Mouse (Mus musculus) lung, postnatal 4 days (tissue): ENCODE measurements around the gene Tor1aip2.

ENCODE experiments used
- DNase-seq, 2 experiments: peaks; one replicate each; pipeline ENCODE4 v3.0.0; 2021

Tor1aip2 gene

GRCm38 (mm10) chr1:156035269-156035929, at the start of gene Tor1aip2:
Tor1aip2 (plus strand) TSS chr1:156035403.
- DNase-seq = peak; percentile 87 to 93

- no peak for DNase-seq
Measured at GRCm38 (mm10) chr1:155987625-155988024, 47.6 kb upstream of the Tor1aip2 start.

DNA sequence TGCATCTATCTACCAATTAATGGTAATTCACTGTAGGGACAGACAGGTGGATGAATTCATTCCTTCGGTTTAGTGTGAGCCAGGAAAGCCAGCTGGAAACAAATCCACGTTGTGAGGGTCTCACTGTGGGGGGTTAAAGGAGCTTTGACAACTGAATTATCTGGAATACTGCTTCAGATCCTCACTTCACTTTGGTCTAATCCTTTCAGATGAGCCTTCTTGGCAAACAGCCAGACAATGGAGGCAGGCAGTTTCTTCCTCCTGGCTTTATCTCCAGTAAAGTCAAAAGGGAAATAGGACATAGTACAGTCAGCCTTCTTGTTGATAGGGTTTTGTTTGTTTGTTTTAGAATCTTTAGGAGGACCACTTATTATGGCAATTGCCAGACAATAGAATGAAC, 45.8 kb upstream of the Tor1aip2 start:
- no peak for DNase-seq

- DNase-seq = no peak
Measured at GRCm38 (mm10) chr1:155990391-155990790, 44.8 kb upstream of the Tor1aip2 start.

DNA sequence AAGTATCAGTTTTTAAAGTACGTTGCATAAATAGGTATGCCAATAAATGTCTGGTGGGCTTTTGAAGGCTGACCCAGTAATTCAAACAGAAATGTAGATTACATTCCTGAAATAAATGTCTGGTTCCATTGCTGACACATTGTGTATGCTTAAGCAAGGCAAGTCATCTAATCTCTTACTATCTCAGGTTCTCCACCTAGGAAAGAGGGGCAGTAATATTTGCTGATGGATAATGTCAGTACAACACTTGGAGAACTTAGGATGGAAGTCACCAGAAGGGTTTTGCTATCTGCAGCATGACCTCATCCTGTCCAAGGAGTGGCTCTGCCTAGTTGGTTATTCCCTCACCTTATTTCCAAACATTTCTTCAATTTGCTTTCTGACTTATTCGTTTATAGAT, 40.7 kb upstream of the Tor1aip2 start:
- DNase-seq = no peak

DNA sequence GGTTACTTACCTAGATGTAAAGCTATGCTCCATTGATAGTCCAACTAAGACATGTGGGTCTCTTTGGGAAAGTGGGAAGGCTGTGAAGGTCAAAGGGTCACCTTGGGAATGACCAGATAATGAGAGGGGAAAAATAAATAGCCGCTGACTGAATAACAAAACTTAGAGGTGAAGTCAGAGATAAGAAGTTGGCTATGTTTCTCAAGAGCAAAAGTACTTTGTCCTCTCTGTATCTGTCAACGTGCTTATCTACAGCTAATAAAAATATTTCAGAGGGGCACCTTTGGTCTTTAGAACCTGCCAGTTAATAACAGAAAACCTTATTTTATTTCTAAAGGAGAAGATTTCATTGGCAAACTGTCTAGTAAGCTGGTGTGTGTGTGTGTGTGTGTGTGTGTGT, 39.6 kb upstream of the Tor1aip2 start:
- no peak for DNase-seq

DNA sequence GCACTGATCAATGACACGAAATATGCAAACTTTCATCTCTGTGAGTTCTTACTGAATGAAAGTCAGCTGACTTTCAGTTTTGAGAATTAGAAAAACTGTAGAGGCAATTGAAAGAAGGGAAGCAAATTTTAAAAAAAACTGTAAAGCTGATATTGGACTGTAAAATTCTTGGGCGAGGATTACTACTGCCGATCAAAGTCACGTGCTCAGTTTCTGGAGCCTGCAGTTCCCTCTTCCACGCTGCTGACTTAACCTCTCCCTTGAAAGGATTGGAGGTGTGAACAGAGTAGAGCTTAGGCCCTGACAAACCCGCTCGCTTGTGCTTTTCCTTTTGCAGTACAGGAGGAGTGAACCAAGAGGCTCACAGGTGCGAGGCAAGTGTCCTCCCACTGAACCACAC, 32.8 kb upstream of the Tor1aip2 start:
- no peak for DNase-seq

DNA sequence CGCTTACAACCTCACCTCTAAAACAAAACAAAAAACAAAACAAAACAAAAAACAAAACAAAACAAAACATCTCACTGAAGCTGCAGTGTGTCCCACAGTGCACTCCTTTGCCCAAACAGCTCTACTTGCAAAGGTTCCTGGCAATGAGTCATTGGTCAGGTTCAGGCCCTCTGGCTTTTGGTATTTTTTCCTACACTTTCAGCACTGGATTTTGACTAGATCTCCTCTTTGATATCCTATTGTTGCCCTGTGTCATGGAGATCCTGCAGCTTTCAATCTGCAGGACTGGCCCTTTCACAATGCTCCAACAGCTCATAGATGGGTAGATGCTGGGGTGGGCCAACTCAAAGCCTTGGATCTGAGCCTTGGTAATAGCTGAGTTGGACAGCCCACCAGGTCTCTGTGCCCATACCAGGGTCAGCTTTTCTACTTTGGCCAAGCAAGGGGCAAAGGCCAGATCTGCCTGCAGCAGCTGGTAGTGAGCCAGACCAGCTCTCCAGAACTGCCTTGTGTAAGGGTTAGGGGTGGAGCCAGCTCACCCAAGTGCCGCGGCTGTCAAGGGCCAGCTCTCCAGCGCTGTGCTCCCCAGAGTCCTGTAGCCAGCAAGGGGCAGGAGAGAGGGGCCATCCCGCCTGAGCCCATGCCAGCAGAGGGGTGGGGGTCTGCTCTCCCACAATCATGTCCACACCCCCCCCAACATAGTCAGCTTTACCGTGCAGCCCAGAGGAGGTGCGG, 31.8 kb upstream of the Tor1aip2 start:
- peak; percentile 53 to 81 for DNase-seq

DNA sequence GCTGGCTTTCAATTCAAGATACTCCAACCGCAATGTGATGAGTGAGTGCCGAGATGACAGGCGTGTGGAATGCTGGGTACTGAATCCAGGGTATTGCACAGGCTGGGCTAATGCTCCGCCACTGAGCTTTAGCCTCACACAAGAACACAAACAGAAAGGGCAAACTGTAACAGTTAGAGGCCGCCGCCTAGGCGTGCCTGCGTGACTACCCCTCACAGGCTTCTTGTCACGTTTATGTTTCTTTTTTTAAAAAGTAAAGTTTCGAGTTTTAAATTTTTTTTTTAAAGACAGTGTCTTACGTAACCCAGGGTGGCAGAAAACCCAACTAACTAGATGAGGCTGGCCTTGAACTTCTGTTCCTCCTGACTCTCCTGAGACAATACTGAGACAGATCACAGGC, 29.3 kb upstream of the Tor1aip2 start:
- no peak for DNase-seq

GRCm38 (mm10) chr1:156009003-156009402, 26.2 kb upstream of the Tor1aip2 start:
- no peak for DNase-seq

- DNase-seq = no peak
Measured at GRCm38 (mm10) chr1:156019800-156020199, 15.4 kb upstream of the Tor1aip2 start.

GRCm38 (mm10) chr1:156020402-156020801, 14.8 kb upstream of the Tor1aip2 start:
- no peak for DNase-seq

DNA sequence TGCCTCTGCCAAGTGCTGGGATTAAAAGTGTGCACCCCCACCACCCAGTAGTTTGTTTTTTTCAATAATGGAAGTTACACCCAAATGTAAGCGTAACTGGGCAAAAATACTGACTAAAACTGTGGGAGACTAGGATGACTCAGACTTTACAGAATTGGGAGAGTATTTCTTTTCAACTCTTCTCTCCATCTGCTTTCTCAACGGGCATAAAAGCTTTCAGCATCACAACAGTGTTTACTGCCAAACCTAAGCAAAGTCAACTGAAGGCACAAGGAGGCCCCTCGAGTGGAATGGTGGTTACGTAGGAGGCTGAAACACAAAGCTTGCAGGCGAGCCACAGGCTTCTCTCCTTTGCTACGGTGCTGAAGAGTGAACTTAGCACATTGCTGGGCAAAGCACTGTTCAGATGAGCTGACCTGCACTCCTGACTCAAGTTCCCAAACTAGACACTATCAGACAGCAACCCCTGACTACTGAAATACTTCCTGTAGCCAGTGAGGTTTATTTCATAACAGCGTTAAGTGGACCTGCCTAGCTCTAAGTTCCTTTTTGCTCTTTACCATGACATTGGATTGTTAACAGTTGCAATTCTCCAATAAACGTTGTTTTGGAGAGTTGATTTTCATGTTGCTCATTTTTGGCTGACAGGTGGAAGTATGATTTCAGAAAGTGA, 10.2 kb upstream of the Tor1aip2 start:
- no peak for DNase-seq

DNA sequence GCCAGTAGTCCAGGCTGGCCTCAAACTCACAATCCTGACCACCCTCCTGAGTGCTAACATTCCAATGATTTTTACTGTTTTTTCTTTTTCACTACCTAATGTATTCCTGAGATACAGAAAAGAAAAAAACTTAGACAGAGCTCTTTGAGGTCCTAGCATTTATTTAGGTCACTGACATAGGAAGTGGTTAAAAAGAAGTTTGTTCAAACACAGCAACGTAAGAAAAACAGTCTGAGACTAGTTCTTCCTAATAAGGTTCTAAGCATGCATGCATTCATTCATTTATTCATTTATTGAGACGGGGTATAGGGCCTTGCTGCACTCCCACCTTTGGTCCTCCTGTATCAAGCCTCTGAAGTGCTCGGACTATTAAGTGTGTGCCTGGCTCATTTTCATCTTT, 7.4 kb upstream of the Tor1aip2 start:
- no peak for DNase-seq

- no peak for DNase-seq
Measured at GRCm38 (mm10) chr1:156028340-156028975, 6.7 kb upstream of the Tor1aip2 start.

GRCm38 (mm10) chr1:156033921-156034320, 1.3 kb upstream of the Tor1aip2 start:
- DNase-seq = no peak

GRCm38 (mm10) chr1:156034661-156035060, 542 bp upstream of the Tor1aip2 start:
- DNase-seq = no peak

GRCm38 (mm10) chr1:156035930-156036737, 931 bp downstream of the Tor1aip2 start, which contains the start of gene Tor1aip1:
Tor1aip1 (minus strand) TSS chr1:156036480.
- peak; percentile 98 to 99 for DNase-seq

GRCm38 (mm10) chr1:156037144-156037583, 2.0 kb downstream of the Tor1aip2 start:
- peak; percentile 23 to 29 for DNase-seq

DNA sequence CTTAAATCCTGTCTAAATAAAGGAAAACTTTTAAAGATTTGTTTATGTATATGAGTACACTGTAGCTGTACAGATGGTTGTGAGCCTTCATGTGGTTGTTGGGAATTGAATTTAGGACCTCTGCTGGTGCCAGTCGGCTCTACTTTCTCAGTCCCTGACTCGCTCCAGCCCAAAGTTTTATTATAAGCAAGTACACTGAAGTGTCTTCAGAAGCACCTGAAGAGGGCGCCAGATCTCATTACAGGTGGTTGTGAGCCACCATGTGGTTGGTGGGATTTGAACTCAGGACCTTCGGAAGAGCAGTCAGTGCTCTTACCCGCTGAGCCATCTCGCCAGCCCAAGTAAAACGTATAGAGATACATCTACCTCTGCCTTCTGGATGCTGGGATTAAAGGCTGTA, 4.8 kb downstream of the Tor1aip2 start:
- peak in 1 of 2 experiments; percentile 21 for DNase-seq

- peak; percentile 92 to 93 for DNase-seq
Measured at GRCm38 (mm10) chr1:156040731-156041401, 5.7 kb downstream of the Tor1aip2 start.
